Mouse (Mus musculus) liver, embryonic 18 days (tissue): ENCODE results near the gene Bub1. TPM values are rescaled to one million over a fixed set of nuclear protein-coding genes. Genes with fewer than 3 reads are reported as not detected.

Experiments used
- polyA plus RNA-seq: library from polyadenylated mRNA; depleted of rRNA; stranded (reverse); fragments of >200 nt; gene quantifications from 2 replicates; pipeline ENCODE4 v1.2.3, GENCODE M21; 2012; rRNA removed

Bub1 gene
- 8.2 and 8.8 TPM in 2 replicates for polyA plus RNA-seq

GRCm38 (mm10) chr2:127831401-127832102 lies at the start of gene Bub1:
Gene Bub1, minus strand, starts transcription at chr2:127831865.

GRCm38 (mm10) chr2:127838576-127838975 lies 6.9 kb upstream of the Bub1 start, which contains the start of gene Acoxl:
Gene Acoxl, plus strand, starts transcription at chr2:127838876.

GRCm38 (mm10) chr2:127791919-127792603 lies 39.6 kb downstream of the Bub1 start, which contains the start of gene Mtln:
Gene Mtln, minus strand, starts transcription at chr2:127792488.

GRCm38 (mm10) chr2:127788440-127789116 lies 43.1 kb downstream of the Bub1 start, which contains the start of gene Nphp1:
Gene Nphp1, minus strand, starts transcription at chr2:127788897.

Other genes starting within 250 kb of the Bub1 start
- gene Zfp661, start 244.8 kb downstream of the Bub1 start, polyA plus RNA-seq, result 2.0 and 2.1 TPM in 2 replicates
- gene Mrps5, start 244.6 kb downstream of the Bub1 start, polyA plus RNA-seq, result 47.2 and 49.9 TPM in 2 replicates
- 0.03 and 0.10 TPM in 2 replicates for gene Mal, start 175.2 kb downstream of the Bub1 start, polyA plus RNA-seq
- gene Mall, start 101.9 kb downstream of the Bub1 start, polyA plus RNA-seq, result 0.07 and 0.14 TPM in 2 replicates
- 2.5 and 2.9 TPM in 2 replicates for gene Nphp1, start 43.0 kb downstream of the Bub1 start, polyA plus RNA-seq
- 21.5 and 24.5 TPM in 2 replicates for gene Mtln, start 39.4 kb downstream of the Bub1 start, polyA plus RNA-seq
- gene Acoxl, start 7.0 kb upstream of the Bub1 start, polyA plus RNA-seq, result 0.03 and 0.06 TPM in 2 replicates